Mouse (Mus musculus): ENCODE measurements around the gene Rnf5.

Gene Rnf5

GRCm38 (mm10) chr17:34585121-34585520, 18.4 kb downstream of the Rnf5 start:
- no peak for DNase-seq

- DNase-seq: no peak
Observed at GRCm38 (mm10) chr17:34583819-34584218, 19.7 kb downstream of the Rnf5 start.

GRCm38 (mm10) chr17:34583397-34583796, 20.1 kb downstream of the Rnf5 start:
- DNase-seq: no peak

- DNase-seq: no peak
Observed at GRCm38 (mm10) chr17:34582528-34582927, 21.0 kb downstream of the Rnf5 start.

- no peak for DNase-seq
Observed at GRCm38 (mm10) chr17:34578070-34578469, 25.4 kb downstream of the Rnf5 start.

- no peak for DNase-seq
Observed at GRCm38 (mm10) chr17:34576577-34576976, 26.9 kb downstream of the Rnf5 start.

GRCm38 (mm10) chr17:34572361-34572760, 31.1 kb downstream of the Rnf5 start:
- DNase-seq: peak in 1 of 2 experiments; percentile 49

- DNase-seq: peak in 1 of 2 experiments; percentile 35
Observed at GRCm38 (mm10) chr17:34571875-34572274, 31.6 kb downstream of the Rnf5 start.

- DNase-seq: no peak
Observed at GRCm38 (mm10) chr17:34569919-34570318, 33.6 kb downstream of the Rnf5 start.

- DNase-seq: no peak
Observed at GRCm38 (mm10) chr17:34568421-34568820, 35.1 kb downstream of the Rnf5 start.

- DNase-seq: peak in 1 of 2 experiments; percentile 43
Observed at GRCm38 (mm10) chr17:34567311-34567710, 36.2 kb downstream of the Rnf5 start.

GRCm38 (mm10) chr17:34564796-34565195, 38.7 kb downstream of the Rnf5 start:
- DNase-seq: peak; percentile 50 to 71

GRCm38 (mm10) chr17:34564003-34564421, 39.5 kb downstream of the Rnf5 start, which contains the start of gene Notch4:
Gene Notch4 (plus strand): TSS chr17:34564268.
- peak; percentile 57 to 73 for DNase-seq

GRCm38 (mm10) chr17:34563354-34563753, 40.1 kb downstream of the Rnf5 start:
- no peak for DNase-seq

- no peak for DNase-seq
Observed at GRCm38 (mm10) chr17:34562595-34562994, 40.9 kb downstream of the Rnf5 start.

GRCm38 (mm10) chr17:34561200-34561599, 42.3 kb downstream of the Rnf5 start:
- no peak for DNase-seq

- no peak for DNase-seq
Observed at GRCm38 (mm10) chr17:34560438-34560837, 43.1 kb downstream of the Rnf5 start.

GRCm38 (mm10) chr17:34559895-34560294, 43.6 kb downstream of the Rnf5 start:
- DNase-seq: no peak

- no peak for DNase-seq
Observed at GRCm38 (mm10) chr17:34559116-34559515, 44.4 kb downstream of the Rnf5 start.

GRCm38 (mm10) chr17:34557411-34557810, 46.1 kb downstream of the Rnf5 start:
- no peak for DNase-seq

- DNase-seq: no peak
Observed at GRCm38 (mm10) chr17:34556406-34556805, 47.1 kb downstream of the Rnf5 start.

GRCm38 (mm10) chr17:34555483-34555882, 48.0 kb downstream of the Rnf5 start:
- DNase-seq: peak; percentile 91

Data from kidney, postnatal 4 days (tissue).